ENCODE assay signal across 21 mouse cellular contexts in the genomic region with DNA sequence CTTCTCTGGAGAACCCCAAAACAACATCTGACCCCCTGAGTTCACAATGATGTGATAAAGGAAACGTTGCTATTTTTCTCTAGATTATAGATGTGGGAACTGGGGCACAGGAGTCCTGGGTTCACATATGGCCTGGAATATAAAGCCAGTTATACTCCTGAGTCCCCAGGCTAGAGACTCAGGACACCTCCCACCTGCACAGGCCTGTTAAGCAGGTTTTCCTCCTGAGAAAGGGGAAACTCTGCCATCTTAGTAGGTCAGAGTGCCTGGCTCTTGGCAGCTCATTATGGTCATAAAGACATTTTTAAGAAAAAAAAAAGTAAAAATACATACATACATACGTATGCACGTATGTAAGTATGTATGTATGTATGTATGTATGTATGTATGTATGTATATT.
"Had no signal": no experiment of that assay in that cellular context is flagged by ENCODE, and none has a peak within 500 bp of the region (broad histone marks: within the 10 kb centered on the region; RNA-seq: fewer than 3 reads in every experiment).

No protein-coding gene starts in this region.

- ATAC-seq: liver, embryonic 12.5 days; midbrain, embryonic 16.5 days had no signal

- DNase-seq: lung, adult 18-20 months; lung, embryonic 14.5 days; lung, postnatal 10 days; lung, postnatal 4 days; midbrain, embryonic 14.5 days; retina, postnatal 1 day; right cerebral cortex, adult 18-20 months; right cerebral cortex, postnatal 25 days; right cerebral cortex, postnatal 4 days; spleen, adult 18-20 months; thymus, adult 18-20 months; thymus, postnatal 14 days; thymus, postnatal 36 days had no signal

- H3K4me3 ChIP-seq: liver, embryonic 12.5 days; midbrain, embryonic 10.5 days; midbrain, embryonic 12.5 days; myocyte; neural tube, embryonic 13.5 days; neural tube, embryonic 15.5 days had no signal

- H3K27ac ChIP-seq: liver, embryonic 12.5 days; liver, embryonic 14.5 days; midbrain, embryonic 10.5 days; midbrain, embryonic 12.5 days; neural tube, embryonic 13.5 days; neural tube, embryonic 15.5 days had no signal

- H3K27me3 ChIP-seq: liver, embryonic 12.5 days; midbrain, embryonic 12.5 days; neural tube, embryonic 13.5 days; neural tube, embryonic 15.5 days had no signal

- H3K36me3 ChIP-seq: liver, embryonic 12.5 days; midbrain, embryonic 10.5 days; midbrain, embryonic 12.5 days; neural tube, embryonic 13.5 days; neural tube, embryonic 15.5 days had no signal

- H3K9me3 ChIP-seq: liver, embryonic 12.5 days; midbrain, embryonic 10.5 days; midbrain, embryonic 12.5 days; neural tube, embryonic 13.5 days; neural tube, embryonic 15.5 days had no signal

- H3K4me2 ChIP-seq: liver, embryonic 12.5 days; lung, embryonic 14.5 days; midbrain, embryonic 12.5 days; neural tube, embryonic 13.5 days; neural tube, embryonic 15.5 days had no signal

- H3K4me1 ChIP-seq: midbrain, embryonic 12.5 days; neural tube, embryonic 13.5 days; neural tube, embryonic 15.5 days had no signal

- H3K9ac ChIP-seq: liver, embryonic 12.5 days; liver, embryonic 14.5 days; lung, embryonic 14.5 days; midbrain, embryonic 12.5 days; neural tube, embryonic 13.5 days; neural tube, embryonic 15.5 days had no signal
